Mouse (Mus musculus): ENCODE data around the gene Ap1m2. TPM values are rescaled to one million over a fixed set of nuclear protein-coding genes. Genes with fewer than 3 reads are reported as not detected.
"Not testable (repeated sequence)": the region's sequence is repeated elsewhere in the genome, so short reads cannot be mapped to it uniquely, and the experiment has no call there.

Gene Ap1m2
- polyA plus RNA-seq, 1 experiment from 2014 or later, result 3.4 TPM

DNA sequence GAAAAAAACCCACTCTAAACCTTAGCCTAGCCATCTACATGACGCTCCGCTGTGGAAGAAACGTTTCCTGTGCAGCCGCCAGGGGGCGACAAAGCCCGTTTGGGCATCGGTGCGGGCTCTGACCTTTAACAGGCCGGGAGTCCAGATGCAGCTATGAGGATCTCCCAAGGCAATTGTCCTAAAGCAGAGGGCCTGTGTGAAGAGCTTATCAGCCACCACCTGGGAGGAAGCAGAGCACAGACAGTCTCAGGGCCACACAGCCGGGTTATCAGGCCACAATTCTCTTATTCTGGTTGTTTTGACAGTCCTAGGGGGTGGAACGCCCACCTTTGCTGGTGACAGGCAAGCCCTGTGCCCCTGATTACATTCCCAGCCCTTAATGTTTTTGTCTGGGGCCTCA is 1.3 kb upstream of the Ap1m2 start:
- Histone ChIP-seq H3K9ac (ENCODE audit: low read depth, low read length) (no peak overlapping the region), H3K9me3 (ENCODE audit: control insufficient read depth, low read length) (no peaks in the 10 kb centered on the region), H3K27ac (ENCODE audit: low read depth, low read length) (no peak overlapping the region), H3K36me3 (ENCODE audit: control insufficient read depth, insufficient read depth, low read length) (no peaks in the 10 kb centered on the region), H3K4me1 (replicated peaks; ENCODE audit: control insufficient read depth, insufficient read depth, low read length) (no peaks in the 10 kb centered on the region), H3K4me3 (ENCODE audit: low read depth, low read length) (no peak overlapping the region), H3K4me2 (replicated peaks; ENCODE audit: low read depth, low read length) (no peak overlapping the region), H3K27me3 (ENCODE audit: control insufficient read depth, insufficient read depth, low read length) (peaks cover 10% of the 10 kb centered on the region)
- 8% methylated on average over 11 of the region's 11 CpGs for WGBS
- ATAC-seq (ENCODE audit: low FRiP score), result peak; percentile 65
- peak; percentile 94 for DNase-seq (ENCODE audit: low spot score)

DNA sequence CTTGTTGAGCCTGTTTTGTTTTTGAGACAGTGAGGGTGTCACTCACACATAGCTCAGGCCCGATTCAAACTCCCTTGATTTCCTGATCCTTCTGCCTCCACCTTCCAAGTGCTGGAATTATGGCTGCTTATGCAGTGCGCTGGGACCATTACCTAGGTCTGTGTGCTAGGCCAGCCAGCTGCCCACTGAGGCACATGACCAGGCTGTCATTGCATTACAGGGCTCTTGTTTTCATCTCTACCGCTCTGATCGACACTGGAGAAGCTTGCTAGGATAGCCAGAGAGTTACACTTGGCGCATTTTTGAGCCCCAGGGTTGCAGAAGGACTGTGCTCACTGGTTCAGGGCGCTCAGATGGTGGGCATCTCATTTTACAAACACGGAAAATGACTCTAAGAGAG is 442 bp downstream of the Ap1m2 start:
- H3K36me3 ChIP-seq (ENCODE audit: control insufficient read depth, insufficient read depth, low read length), result no peaks in the 10 kb centered on the region
- H3K27ac ChIP-seq (ENCODE audit: low read depth, low read length), result no peak overlapping the region
- no peak overlapping the region for H3K4me2 ChIP-seq (replicated peaks; ENCODE audit: low read depth, low read length)
- H3K9ac ChIP-seq (ENCODE audit: low read depth, low read length), result no peak overlapping the region
- H3K4me1 ChIP-seq (replicated peaks; ENCODE audit: control insufficient read depth, insufficient read depth, low read length), result no peaks in the 10 kb centered on the region
- H3K9me3 ChIP-seq (ENCODE audit: control insufficient read depth, low read length), result no peaks in the 10 kb centered on the region
- H3K4me3 ChIP-seq (ENCODE audit: low read depth, low read length), result no peak overlapping the region
- 27% methylated on average over 7 of the region's 7 CpGs for WGBS
- DNase-seq (ENCODE audit: low spot score), result no peak
- no peak for ATAC-seq (ENCODE audit: low FRiP score)
- H3K27me3 ChIP-seq (ENCODE audit: control insufficient read depth, insufficient read depth, low read length), result peaks cover 10% of the 10 kb centered on the region

DNA sequence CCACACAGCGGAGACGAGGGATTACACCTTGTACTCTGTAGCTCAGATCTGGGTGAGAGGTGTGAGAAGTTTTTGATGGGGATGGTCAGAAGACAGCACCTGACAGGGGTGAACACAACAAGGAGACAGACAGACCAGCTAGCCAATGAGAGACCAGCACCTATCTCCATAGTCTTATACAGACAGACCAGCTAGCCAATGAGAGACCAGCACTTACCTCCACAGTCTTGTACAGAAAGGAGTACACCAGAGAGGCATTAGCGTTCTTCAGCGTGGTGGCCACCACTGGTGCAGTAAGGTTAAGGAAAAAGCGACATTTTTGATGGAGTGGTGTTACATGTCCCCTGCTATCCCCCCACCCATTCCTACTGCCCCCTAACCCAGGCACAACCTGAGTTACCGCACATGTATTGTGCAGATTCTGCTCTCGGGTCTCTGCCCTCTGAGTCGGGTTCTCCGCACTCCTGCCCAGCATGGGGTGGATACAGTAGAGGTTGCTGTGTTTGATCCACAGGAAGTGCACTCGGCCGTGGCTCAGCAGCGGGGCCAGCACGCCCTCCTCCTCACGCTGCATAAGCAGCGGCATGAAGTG is 2.9 kb downstream of the Ap1m2 start:
- no peak for ATAC-seq (ENCODE audit: low FRiP score)
- DNase-seq (ENCODE audit: low spot score), result no peak
- Histone ChIP-seq H3K4me3 (ENCODE audit: low read depth, low read length) (no peak overlapping the region), H3K4me1 (replicated peaks; ENCODE audit: control insufficient read depth, insufficient read depth, low read length) (no peaks in the 10 kb centered on the region), H3K9me3 (ENCODE audit: control insufficient read depth, low read length) (no peaks in the 10 kb centered on the region), H3K36me3 (ENCODE audit: control insufficient read depth, insufficient read depth, low read length) (no peaks in the 10 kb centered on the region), H3K4me2 (replicated peaks; ENCODE audit: low read depth, low read length) (no peak overlapping the region), H3K27ac (ENCODE audit: low read depth, low read length) (no peak overlapping the region), H3K9ac (ENCODE audit: low read depth, low read length) (no peak overlapping the region), H3K27me3 (ENCODE audit: control insufficient read depth, insufficient read depth, low read length) (peaks cover 10% of the 10 kb centered on the region)
- WGBS, result 73% methylated on average over 15 of the region's 15 CpGs

DNA sequence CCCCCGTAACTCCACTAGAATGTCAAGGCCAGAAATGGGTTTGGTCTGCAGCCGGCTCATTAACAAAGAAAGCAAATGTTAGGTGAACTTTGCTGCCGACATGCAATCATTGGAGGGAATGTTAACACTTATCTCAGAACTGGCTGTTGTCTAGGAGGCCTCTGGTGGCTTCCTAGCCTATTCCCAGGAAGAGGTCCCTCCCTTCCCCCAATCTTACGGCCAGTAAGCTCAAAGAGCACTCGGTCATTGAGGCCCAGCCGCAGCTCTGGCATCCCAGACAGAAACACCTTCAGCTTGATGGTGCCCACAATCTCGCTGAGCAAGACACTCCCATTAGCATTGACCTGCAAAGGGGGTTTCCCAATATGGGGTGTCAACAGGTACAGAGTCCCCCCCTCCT is 7.1 kb downstream of the Ap1m2 start:
- Histone ChIP-seq H3K36me3 (ENCODE audit: control insufficient read depth, insufficient read depth, low read length) (no peaks in the 10 kb centered on the region), H3K9ac (ENCODE audit: low read depth, low read length) (no peak overlapping the region), H3K4me1 (replicated peaks; ENCODE audit: control insufficient read depth, insufficient read depth, low read length) (no peaks in the 10 kb centered on the region), H3K9me3 (ENCODE audit: control insufficient read depth, low read length) (no peaks in the 10 kb centered on the region), H3K27me3 (ENCODE audit: control insufficient read depth, insufficient read depth, low read length) (no peaks in the 10 kb centered on the region), H3K27ac (ENCODE audit: low read depth, low read length) (no peak overlapping the region), H3K4me3 (ENCODE audit: low read depth, low read length) (no peak overlapping the region), H3K4me2 (replicated peaks; ENCODE audit: low read depth, low read length) (no peak overlapping the region)
- ATAC-seq (ENCODE audit: low FRiP score) (no peak), DNase-seq (ENCODE audit: low spot score) (no peak)
- 88% methylated on average over 7 of the region's 7 CpGs for WGBS

DNA sequence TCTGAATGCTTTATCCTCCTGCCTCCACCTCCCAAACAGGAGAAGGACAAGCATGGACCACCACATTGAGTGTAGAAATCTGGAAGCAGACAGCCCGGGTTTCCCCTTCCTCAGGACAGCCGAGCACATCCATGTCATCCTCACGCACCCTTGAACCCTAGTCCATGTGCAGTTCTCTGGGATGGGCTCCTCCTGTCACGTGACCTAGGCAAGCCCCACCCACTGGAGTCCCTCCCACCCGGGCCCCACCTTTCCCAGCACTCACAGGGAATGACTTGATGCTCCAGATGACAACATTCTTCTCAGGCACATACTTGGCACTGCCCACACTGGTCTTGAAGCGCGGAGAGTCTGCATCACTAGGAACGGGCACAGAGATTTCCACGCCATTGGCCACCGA is 13.1 kb downstream of the Ap1m2 start:
- H3K36me3 ChIP-seq (ENCODE audit: control insufficient read depth, insufficient read depth, low read length), result no peaks in the 10 kb centered on the region
- H3K4me2 ChIP-seq (replicated peaks; ENCODE audit: low read depth, low read length), result no peak overlapping the region
- no peaks in the 10 kb centered on the region for H3K9me3 ChIP-seq (ENCODE audit: control insufficient read depth, low read length)
- DNase-seq (ENCODE audit: low spot score) (no peak), ATAC-seq (ENCODE audit: low FRiP score) (no peak)
- H3K9ac ChIP-seq (ENCODE audit: low read depth, low read length), result no peak overlapping the region
- no peak overlapping the region for H3K4me3 ChIP-seq (ENCODE audit: low read depth, low read length)
- WGBS, result 83% methylated on average over 10 of the region's 10 CpGs
- no peaks in the 10 kb centered on the region for H3K27me3 ChIP-seq (ENCODE audit: control insufficient read depth, insufficient read depth, low read length)
- H3K27ac ChIP-seq (ENCODE audit: low read depth, low read length), result no peak overlapping the region
- no peaks in the 10 kb centered on the region for H3K4me1 ChIP-seq (replicated peaks; ENCODE audit: control insufficient read depth, insufficient read depth, low read length)

DNA sequence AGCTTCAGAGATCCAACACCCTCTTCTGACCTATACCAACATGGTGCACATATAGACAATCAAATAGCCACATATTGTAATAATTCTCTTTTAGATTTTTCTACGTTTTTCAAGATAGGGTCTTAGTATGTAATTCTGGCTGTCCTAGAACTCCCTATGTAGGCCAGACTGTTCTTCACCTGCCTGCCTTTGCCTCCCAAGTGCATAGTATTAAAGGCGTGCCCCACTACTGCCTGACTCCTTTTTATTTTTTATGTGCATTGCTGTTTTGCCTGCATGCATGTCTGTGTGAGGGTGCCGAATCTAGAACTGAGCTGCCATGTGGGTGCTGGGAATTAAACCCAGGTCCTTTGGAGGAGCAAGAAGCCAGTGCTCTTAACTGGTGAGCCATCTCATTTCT is 19.9 kb downstream of the Ap1m2 start:
- H3K9me3 ChIP-seq (ENCODE audit: control insufficient read depth, low read length), result no peaks in the 10 kb centered on the region
- no peaks in the 10 kb centered on the region; the same call in 1 of the 2 replicates for H3K36me3 ChIP-seq (ENCODE audit: control insufficient read depth, insufficient read depth, low read length)
- WGBS, result 92% methylated on average over 3 of the region's 3 CpGs
- no peak for DNase-seq (ENCODE audit: low spot score)
- no peak overlapping the region for H3K4me2 ChIP-seq (replicated peaks; ENCODE audit: low read depth, low read length)
- peaks cover 4% of the 10 kb centered on the region; the same call in 1 of the 2 replicates for H3K4me1 ChIP-seq (replicated peaks; ENCODE audit: control insufficient read depth, insufficient read depth, low read length)
- no peak overlapping the region for H3K9ac ChIP-seq (ENCODE audit: low read depth, low read length)
- H3K27ac ChIP-seq (ENCODE audit: low read depth, low read length), result 0 out of 2 replicates have a peak overlapping the region, but pooled peaks have one; percentile 76
- H3K27me3 ChIP-seq (ENCODE audit: control insufficient read depth, insufficient read depth, low read length), result no peaks in the 10 kb centered on the region
- no peak for ATAC-seq (ENCODE audit: low FRiP score)
- H3K4me3 ChIP-seq (ENCODE audit: low read depth, low read length), result no peak overlapping the region

DNA sequence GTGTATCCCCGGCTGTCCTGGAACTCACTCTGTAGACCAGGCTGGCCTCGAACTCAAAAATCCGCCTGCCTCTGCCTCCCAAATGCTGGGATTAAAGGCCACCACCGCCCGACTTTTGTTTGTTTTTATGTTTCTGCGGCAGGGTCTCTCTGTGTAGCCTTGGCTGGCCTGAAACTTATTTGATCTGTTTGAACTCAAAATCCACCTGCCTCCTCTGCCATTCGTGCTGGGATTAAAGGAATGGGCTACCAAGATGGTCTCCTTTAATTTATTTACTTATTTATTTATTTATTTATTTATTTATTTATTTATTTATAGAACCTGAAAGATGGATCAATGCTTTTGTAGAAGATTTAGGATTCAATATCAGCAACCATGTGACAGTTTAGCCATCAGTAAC is 20.3 kb downstream of the Ap1m2 start:
- H3K27me3 ChIP-seq (ENCODE audit: control insufficient read depth, insufficient read depth, low read length); ATAC-seq (ENCODE audit: low FRiP score); H3K4me1 ChIP-seq (replicated peaks; ENCODE audit: control insufficient read depth, insufficient read depth, low read length); H3K9me3 ChIP-seq (ENCODE audit: control insufficient read depth, low read length); DNase-seq (ENCODE audit: low spot score); H3K36me3 ChIP-seq (ENCODE audit: control insufficient read depth, insufficient read depth, low read length): not testable (repeated sequence)
- Histone ChIP-seq H3K9ac (ENCODE audit: low read depth, low read length) (peak overlapping the region; percentile 27; the same call in 1 of the 2 replicates), H3K4me3 (ENCODE audit: low read depth, low read length) (peak overlapping the region; percentile 71), H3K27ac (ENCODE audit: low read depth, low read length) (peak overlapping the region; percentile 76), H3K4me2 (replicated peaks; ENCODE audit: low read depth, low read length) (peak overlapping the region; percentile 44)
- 25% methylated on average over 7 of the region's 7 CpGs for WGBS

DNA sequence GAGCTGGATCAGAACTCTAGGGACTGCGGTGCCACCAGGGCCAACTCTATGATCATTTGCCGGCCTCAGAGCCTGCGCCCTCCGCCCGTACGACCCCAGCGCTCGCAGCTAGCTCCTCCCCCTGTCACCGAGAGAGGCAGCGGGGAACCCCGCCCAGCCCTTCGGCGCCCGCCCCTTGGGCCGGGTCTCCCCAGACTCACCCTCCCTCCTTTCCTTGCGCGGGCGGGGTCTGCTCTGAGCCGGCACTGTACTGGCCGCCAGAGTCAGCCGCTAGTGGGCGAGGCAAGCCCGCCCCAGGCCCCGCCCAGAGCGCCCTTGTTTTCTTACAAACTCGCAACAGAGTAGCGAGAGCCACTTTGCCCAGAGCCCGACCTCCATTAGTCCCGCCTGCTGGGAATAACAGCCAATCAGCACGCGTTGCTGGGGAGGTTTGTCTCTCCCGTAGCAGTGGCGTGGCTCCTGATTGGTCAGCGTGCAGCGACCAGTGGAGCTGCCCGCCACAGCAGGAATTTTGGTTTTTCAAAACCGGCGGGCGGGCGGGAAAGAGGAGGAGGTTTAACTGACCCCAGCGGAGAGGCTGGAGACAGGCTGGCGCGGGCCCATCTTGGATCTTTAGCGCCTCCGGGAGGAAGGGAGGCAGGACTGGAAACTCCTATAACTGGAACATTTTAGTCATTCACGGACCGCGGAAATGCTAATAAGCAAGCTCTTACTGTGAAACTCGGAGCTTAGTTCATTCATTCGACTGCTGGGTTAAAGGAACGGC is 20.9 kb downstream of the Ap1m2 start, which contains the start of gene Cdkn2d:
TSS of gene Cdkn2d (minus strand) at position 386 of the 766 bp plus-strand sequence.
- peaks cover 8% of the 10 kb centered on the region for H3K4me1 ChIP-seq (replicated peaks; ENCODE audit: control insufficient read depth, insufficient read depth, low read length)
- H3K4me3 ChIP-seq (ENCODE audit: low read depth, low read length), result peak within 1 kb of the TSS; percentile 71
- H3K9ac ChIP-seq (ENCODE audit: low read depth, low read length), result peak within 1 kb of the TSS; percentile 72
- no peaks in the 10 kb centered on the region for H3K27me3 ChIP-seq (ENCODE audit: control insufficient read depth, insufficient read depth, low read length)
- no peaks in the 10 kb centered on the region for H3K9me3 ChIP-seq (ENCODE audit: control insufficient read depth, low read length)
- peak within 1 kb of the TSS; percentile 86 for H3K27ac ChIP-seq (ENCODE audit: low read depth, low read length)
- peak within 1 kb of the TSS; percentile 72 for H3K4me2 ChIP-seq (replicated peaks; ENCODE audit: low read depth, low read length)
- no peaks in the 10 kb centered on the region; the same call in 1 of the 2 replicates for H3K36me3 ChIP-seq (ENCODE audit: control insufficient read depth, insufficient read depth, low read length)
- DNase-seq (ENCODE audit: low spot score) (peak; percentile 100), ATAC-seq (ENCODE audit: low FRiP score) (peak; percentile 96)
- WGBS, result under 1% methylated on average over 51 of the region's 51 CpGs

DNA sequence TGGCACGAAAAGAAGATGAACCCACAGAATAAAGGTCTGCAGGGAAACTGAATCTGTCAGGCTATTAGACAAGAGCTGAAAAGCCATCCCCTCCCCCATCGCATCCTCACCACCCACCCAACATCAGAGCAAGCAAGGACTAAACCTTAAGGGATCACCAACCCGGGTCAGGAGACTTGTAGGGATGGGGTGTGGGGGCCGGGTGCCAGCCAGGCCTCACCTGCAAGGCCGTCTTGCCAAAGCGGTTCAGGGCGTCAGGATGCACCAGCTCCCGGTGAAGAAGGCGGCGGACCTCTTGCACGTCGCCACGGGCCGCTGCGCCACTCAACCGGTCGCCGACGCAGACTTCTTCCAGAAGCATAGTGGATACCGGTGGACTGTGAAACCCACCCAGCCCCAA is 21.5 kb downstream of the Ap1m2 start:
- H3K27me3 ChIP-seq (ENCODE audit: control insufficient read depth, insufficient read depth, low read length), result no peaks in the 10 kb centered on the region
- peaks cover 8% of the 10 kb centered on the region for H3K4me1 ChIP-seq (replicated peaks; ENCODE audit: control insufficient read depth, insufficient read depth, low read length)
- H3K9me3 ChIP-seq (ENCODE audit: control insufficient read depth, low read length), result no peaks in the 10 kb centered on the region
- H3K4me2 ChIP-seq (replicated peaks; ENCODE audit: low read depth, low read length), result peak overlapping the region; percentile 72
- H3K27ac ChIP-seq (ENCODE audit: low read depth, low read length), result peak overlapping the region; percentile 86
- ATAC-seq (ENCODE audit: low FRiP score) (no peak), DNase-seq (ENCODE audit: low spot score) (no peak)
- peak overlapping the region; percentile 72 for H3K9ac ChIP-seq (ENCODE audit: low read depth, low read length)
- H3K36me3 ChIP-seq (ENCODE audit: control insufficient read depth, insufficient read depth, low read length), result no peaks in the 10 kb centered on the region; the same call in 1 of the 2 replicates
- under 1% methylated on average over 20 of the region's 20 CpGs for whole genome bisulfite sequencing
- peak overlapping the region; percentile 71 for H3K4me3 ChIP-seq (ENCODE audit: low read depth, low read length)
